Comparison of ENCODE assay signal across 17 mouse cellular contexts in genomic region chr12:29649510-29650152, GRCm38 (mm10).
DNase-seq lines count a peak whose midpoint lies in the region; ATAC-seq lines count a peak whose summit lies in the region.
"Had no signal": no experiment of that assay in that cellular context is flagged by ENCODE, and none has a peak within 500 bp of the region (broad histone marks: within the 10 kb centered on the region; RNA-seq: fewer than 3 reads in every experiment).

No protein-coding gene starts in this region.

- H3K4me1 ChIP-seq in forebrain, embryonic 13.5 days = peaks cover 35% of the 10 kb centered on the region
- no peaks in the 10 kb centered on the region for H3K4me1 ChIP-seq in forebrain, embryonic 11.5 days (replicated peaks; ENCODE audit: control insufficient read depth, insufficient read depth, low read length)
- peaks cover 30% of the 10 kb centered on the region for H3K4me1 ChIP-seq in midbrain, embryonic 14.5 days (ENCODE audit: control insufficient read depth, insufficient read depth, low read length)
- H3K4me1 ChIP-seq: lung, embryonic 15.5 days; stomach, embryonic 15.5 days had no signal

- no peak for DNase-seq in forebrain, embryonic 11.5 days (ENCODE audit: low spot score)
- DNase-seq in right cerebral cortex, adult 18-20 months = peak; percentile 19
- no peak for DNase-seq in right cerebral cortex, postnatal 14 days
- DNase-seq in midbrain, embryonic 14.5 days = peak; percentile 38
- no peak for DNase-seq in testis, postnatal 14 days (ENCODE audit: low spot score)
- DNase-seq in left cerebral cortex, adult 11 months (ENCODE audit: low spot score) = no peak
- DNase-seq: adrenal gland, postnatal 10 days; cerebellum, postnatal 10 days; heart, adult 18-20 months; heart, postnatal 10 days; liver; retina, postnatal 1 day had no signal

- no peak overlapping the region for H3K9ac ChIP-seq in forebrain, embryonic 13.5 days
- H3K9ac ChIP-seq in forebrain, embryonic 11.5 days (ENCODE audit: low read length) = no peak overlapping the region
- no peak overlapping the region for H3K9ac ChIP-seq in midbrain, embryonic 14.5 days (replicated peaks; ENCODE audit: low read length)
- H3K9ac ChIP-seq: lung, embryonic 15.5 days; stomach, embryonic 15.5 days had no signal

- H3K36me3 ChIP-seq in forebrain, embryonic 13.5 days (ENCODE audit: poor library complexity, severe bottlenecking) = peaks cover 10% of the 10 kb centered on the region; the same call in 1 of the 2 replicates
- H3K36me3 ChIP-seq in forebrain, embryonic 11.5 days (ENCODE audit: control insufficient read depth, insufficient read depth, low read length) = no peaks in the 10 kb centered on the region
- peaks cover 5% of the 10 kb centered on the region; the same call in 1 of the 2 replicates for H3K36me3 ChIP-seq in midbrain, embryonic 14.5 days (ENCODE audit: control insufficient read depth, insufficient read depth, low read length)
- H3K36me3 ChIP-seq: lung, embryonic 15.5 days; stomach, embryonic 15.5 days had no signal

- WGBS in forebrain, embryonic 13.5 days = 69% methylated on average over 10 of the region's 10 CpGs
- 82% methylated on average over 10 of the region's 10 CpGs for WGBS in forebrain, embryonic 11.5 days
- 54% methylated on average over 10 of the region's 10 CpGs for WGBS in midbrain, embryonic 14.5 days

- peak; percentile 42 for ATAC-seq in forebrain, embryonic 13.5 days
- no peak for ATAC-seq in forebrain, embryonic 11.5 days (replicated peaks; ENCODE audit: low FRiP score)
- no peak for ATAC-seq in midbrain, embryonic 14.5 days (ENCODE audit: low FRiP score, low TSS enrichment)
- no peak for ATAC-seq in megakaryocyte, adult 5-6 weeks (ENCODE audit: poor library complexity, severe bottlenecking)

- no peak overlapping the region for H3K4me3 ChIP-seq in forebrain, embryonic 13.5 days
- no peak overlapping the region for H3K4me3 ChIP-seq in forebrain, embryonic 11.5 days (ENCODE audit: low read depth, low read length)
- H3K4me3 ChIP-seq in midbrain, embryonic 14.5 days (replicated peaks; ENCODE audit: low read depth, low read length) = no peak overlapping the region
- H3K4me3 ChIP-seq: lung, embryonic 15.5 days; stomach, embryonic 15.5 days had no signal

- peak overlapping the region; percentile 81 for H3K27ac ChIP-seq in forebrain, embryonic 13.5 days
- no peak overlapping the region for H3K27ac ChIP-seq in forebrain, embryonic 11.5 days (ENCODE audit: low read depth, low read length)
- H3K27ac ChIP-seq in midbrain, embryonic 14.5 days (replicated peaks; ENCODE audit: low read depth, low read length) = peak overlapping the region; percentile 82
- H3K27ac ChIP-seq: lung, embryonic 15.5 days; stomach, embryonic 15.5 days had no signal

- no peaks in the 10 kb centered on the region for H3K9me3 ChIP-seq in forebrain, embryonic 13.5 days (replicated peaks)
- no peaks in the 10 kb centered on the region for H3K9me3 ChIP-seq in forebrain, embryonic 11.5 days (ENCODE audit: control insufficient read depth, low read length)
- H3K9me3 ChIP-seq in midbrain, embryonic 14.5 days (ENCODE audit: control insufficient read depth, low read length) = no peaks in the 10 kb centered on the region
- H3K9me3 ChIP-seq: lung, embryonic 15.5 days; stomach, embryonic 15.5 days had no signal

- no peaks in the 10 kb centered on the region for H3K27me3 ChIP-seq in forebrain, embryonic 13.5 days
- H3K27me3 ChIP-seq in forebrain, embryonic 11.5 days (ENCODE audit: control insufficient read depth, insufficient read depth, low read length) = no peaks in the 10 kb centered on the region
- H3K27me3 ChIP-seq in midbrain, embryonic 14.5 days (ENCODE audit: control insufficient read depth, insufficient read depth, low read length) = no peaks in the 10 kb centered on the region
- H3K27me3 ChIP-seq: CH12.LX; lung, embryonic 15.5 days; stomach, embryonic 15.5 days had no signal

- H3K4me2 ChIP-seq in forebrain, embryonic 13.5 days = no peak overlapping the region
- no peak overlapping the region for H3K4me2 ChIP-seq in forebrain, embryonic 11.5 days (ENCODE audit: low read depth, low read length, severe bottlenecking)
- no peak overlapping the region for H3K4me2 ChIP-seq in midbrain, embryonic 14.5 days (ENCODE audit: low read length)
- H3K4me2 ChIP-seq: lung, embryonic 15.5 days; stomach, embryonic 15.5 days had no signal

Comparison
In these comparisons a context has a peak if more than half of its experiments do, and no peak if none do; other contexts are left out.
1. DNase-seq: peak in right cerebral cortex, adult 18-20 months (single experiment) and midbrain, embryonic 14.5 days (single experiment); none in forebrain, embryonic 11.5 days (single experiment), right cerebral cortex, postnatal 14 days (single experiment), testis, postnatal 14 days (single experiment) and left cerebral cortex, adult 11 months (single experiment).